Mouse (Mus musculus) limb, embryonic 14.5 days (tissue): ENCODE results near the gene Slc9a7. TPM values are rescaled to one million over a fixed set of nuclear protein-coding genes. Genes with fewer than 3 reads are reported as not detected.

Experiments
- ATAC-seq: fragments of 200-750 bp; cut with Nextera tagmentation; 2 replicates; pipeline ENCODE4 v1.8.0; 2017; ENCODE audit warnings: low read depth, moderate number of reproducible peaks, moderate TSS enrichment; ENCODE audit not compliant: low FRiP score
- DNase-seq: peaks from one replicate; pipeline ENCODE4 v3.0.0-alpha.2; 2015; ENCODE audit warnings: low spot score
- H3K27ac ChIP-seq: fragments of 300-500 bp; sonication (generic); replicated peaks from 2 replicates; pipeline ENCODE4 v1.5.1; 2014; ENCODE audit warnings: low read depth, mild to moderate bottlenecking, low read length, moderate library complexity, mixed read lengths
- H3K27me3 ChIP-seq: fragments of 300-500 bp; sonication (generic); 2 replicates; pipeline ENCODE4 v1.6.1; 2014; ENCODE audit warnings: low read length, mixed read lengths; ENCODE audit not compliant: control insufficient read depth, insufficient read depth
- H3K36me3 ChIP-seq: fragments of 300-500 bp; sonication (generic); 2 replicates; pipeline ENCODE4 v1.6.1; 2014; ENCODE audit warnings: mild to moderate bottlenecking, low read length, moderate library complexity, mixed read lengths; ENCODE audit not compliant: control insufficient read depth, insufficient read depth
- H3K4me1 ChIP-seq: fragments of 300-500 bp; sonication (generic); 2 replicates; pipeline ENCODE4 v1.6.1; 2014; ENCODE audit warnings: antibody characterized with exemption, low read length, mixed read lengths; ENCODE audit not compliant: control insufficient read depth, insufficient read depth
- H3K4me2 ChIP-seq: fragments of 300-500 bp; sonication (generic); replicated peaks from 2 replicates; pipeline ENCODE4 v1.6.1; 2014; ENCODE audit warnings: low read depth, mild to moderate bottlenecking, low read length, moderate library complexity; ENCODE audit not compliant: severe bottlenecking
- H3K4me3 ChIP-seq: fragments of 300-500 bp; sonication (generic); replicated peaks from 2 replicates; pipeline ENCODE4 v1.5.1; 2014; ENCODE audit warnings: low read length
- H3K9ac ChIP-seq: fragments of 300-500 bp; sonication (generic); 2 replicates; pipeline ENCODE4 v1.6.1; 2014; ENCODE audit warnings: mild to moderate bottlenecking, low read depth, low read length, moderate library complexity; ENCODE audit not compliant: severe bottlenecking
- H3K9me3 ChIP-seq: fragments of 300-500 bp; sonication (generic); 2 replicates; pipeline ENCODE4 v1.6.1; 2016; ENCODE audit warnings: low read length; ENCODE audit not compliant: control insufficient read depth
- POLR2A ChIP-seq: fragments of 200-500 bp; IDR thresholded peaks from 2 replicates; pipeline ENCODE4 v1.8.0; 2012; ENCODE audit warnings: inconsistent platforms, mild to moderate bottlenecking, moderate library complexity, borderline replicate concordance; ENCODE audit not compliant: insufficient read depth, insufficient read length; ENCODE audit errors: extremely low read depth
- WGBS: fragments of 180-500 bp; shearing (Covaris S2); extraction: QIAGEN DNeasy Blood & Tissue Kit; methylation state at CpG from one replicate; pipeline ENCODE4 v1.1.7; 2014; 5-methylcytosine and 5-hydroxymethylcytosine counted together
- polyA plus RNA-seq, 2 experiments: library from polyadenylated mRNA; depleted of rRNA in 1 of 2; stranded (reverse) in 1 of 2; unstranded in 1 of 2; fragments of >200 nt; fragmentation: Nextera tagmentation in 1 of 2; extraction: Ambion mirVana in 1 of 2; gene quantifications; 2 replicates each; pipeline versions ENCODE4 v1.2.1 to v1.2.3; 2012 to 2014

The Slc9a7 gene
- polyA plus RNA-seq, 2 experiments, result 1.8 TPM

DNA sequence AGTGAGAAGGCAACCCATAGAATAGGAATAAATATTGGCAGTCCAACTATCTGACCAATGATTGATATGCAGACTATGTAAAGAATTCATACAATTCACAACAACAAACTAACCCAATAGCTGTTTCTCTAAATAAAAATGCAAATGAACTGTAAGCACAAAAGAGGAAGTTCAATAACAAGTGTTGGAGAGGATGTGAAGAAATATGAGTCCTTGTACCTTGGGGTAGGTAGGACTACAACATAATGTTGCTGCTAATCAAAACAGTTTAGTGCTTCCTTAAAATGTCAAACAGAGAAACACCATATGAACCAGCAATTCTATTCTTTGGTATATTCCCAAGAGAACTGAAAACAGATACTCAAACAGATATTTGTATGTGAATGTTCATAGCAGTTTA, 17.8 kb downstream of the Slc9a7 start:
- Histone ChIP-seq H3K4me3 (no peak overlapping the region), H3K9ac (no peak overlapping the region), H3K9me3 (no peaks in the 10 kb centered on the region), H3K27ac (no peak overlapping the region), H3K27me3 (no peaks in the 10 kb centered on the region), H3K4me2 (no peak overlapping the region), H3K36me3 (no peaks in the 10 kb centered on the region), H3K4me1 (no peaks in the 10 kb centered on the region)
- DNase-seq, result no peak
- no peak for TF ChIP-seq POLR2A
- ATAC-seq, result no peak

DNA sequence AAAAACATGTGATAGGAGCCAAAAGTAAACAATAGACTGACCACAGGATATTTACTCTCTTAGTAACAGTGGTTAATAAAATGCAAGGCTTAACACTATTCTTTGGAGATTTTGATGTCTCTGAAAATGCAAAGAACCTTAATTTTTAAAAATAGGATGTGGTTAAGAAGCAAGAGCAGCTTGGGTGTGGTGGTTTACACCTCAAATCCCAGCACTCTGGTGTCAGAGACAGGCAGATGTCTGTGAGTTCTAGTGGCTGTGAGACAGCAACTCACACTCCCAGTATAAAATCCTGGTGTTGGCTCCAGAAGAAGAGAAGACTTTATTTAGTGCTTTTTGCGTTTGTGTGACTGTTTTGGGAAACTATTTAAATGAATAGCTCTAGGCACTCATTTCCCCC, 19.6 kb downstream of the Slc9a7 start:
- ATAC-seq (no peak), DNase-seq (no peak)
- no peaks in the 10 kb centered on the region for H3K4me1 ChIP-seq
- H3K27ac ChIP-seq, result no peak overlapping the region
- no peak for TF ChIP-seq POLR2A
- H3K4me2 ChIP-seq, result no peak overlapping the region
- no peak overlapping the region for H3K4me3 ChIP-seq
- H3K27me3 ChIP-seq, result no peaks in the 10 kb centered on the region
- no peaks in the 10 kb centered on the region for H3K9me3 ChIP-seq
- H3K36me3 ChIP-seq, result no peaks in the 10 kb centered on the region
- WGBS, result 43% methylated on average over 1 of the region's 1 CpGs
- no peak overlapping the region for H3K9ac ChIP-seq

DNA sequence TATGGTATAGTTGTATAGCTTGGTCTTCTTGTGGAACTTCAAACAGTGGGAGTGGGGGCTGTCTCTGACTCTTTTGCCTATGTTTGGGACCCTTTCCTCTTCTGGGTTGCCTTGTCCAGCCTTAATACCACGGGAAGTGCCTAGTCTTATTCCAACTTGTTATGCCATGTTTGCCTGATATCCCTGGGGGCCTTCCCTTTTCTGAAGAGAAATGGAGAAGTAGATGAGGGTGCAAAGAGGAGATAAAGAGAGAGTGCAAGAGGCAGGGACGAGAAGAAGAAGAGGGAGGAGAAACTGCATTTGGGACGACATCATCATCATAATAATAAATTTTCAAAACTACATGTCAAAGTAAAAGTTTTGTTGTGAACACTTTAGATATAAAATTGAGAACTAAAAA, 21.6 kb downstream of the Slc9a7 start:
- no peaks in the 10 kb centered on the region for H3K4me1 ChIP-seq
- H3K4me2 ChIP-seq, result no peak overlapping the region
- H3K4me3 ChIP-seq, result no peak overlapping the region
- no peak for ATAC-seq
- H3K9me3 ChIP-seq, result no peaks in the 10 kb centered on the region
- no peaks in the 10 kb centered on the region for H3K36me3 ChIP-seq
- H3K27ac ChIP-seq, result no peak overlapping the region
- TF ChIP-seq POLR2A, result no peak
- WGBS, result 78% methylated on average over 3 of the region's 3 CpGs
- DNase-seq, result no peak
- no peaks in the 10 kb centered on the region for H3K27me3 ChIP-seq
- no peak overlapping the region for H3K9ac ChIP-seq

DNA sequence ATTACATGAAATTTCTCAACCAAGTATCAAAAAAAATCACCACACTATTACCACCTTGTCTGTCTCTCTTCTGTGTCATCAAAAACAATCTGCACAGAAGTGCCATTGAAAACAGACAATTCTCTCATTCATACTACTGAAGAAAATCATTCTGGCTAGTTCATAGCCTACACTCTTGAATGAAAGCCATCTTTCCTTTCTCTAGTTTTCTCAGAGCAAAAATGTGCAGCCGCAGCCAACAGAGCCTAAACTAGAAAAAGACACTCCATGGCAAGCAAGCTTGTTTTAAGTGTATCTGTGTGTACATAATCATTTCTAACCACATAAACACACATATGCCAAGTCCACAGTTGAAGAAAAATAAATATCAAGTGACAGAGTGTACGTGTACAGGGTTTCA, 27.2 kb downstream of the Slc9a7 start:
- H3K4me3 ChIP-seq, result no peak overlapping the region
- DNase-seq (no peak), ATAC-seq (no peak)
- no peak overlapping the region for H3K4me2 ChIP-seq
- H3K4me1 ChIP-seq, result no peaks in the 10 kb centered on the region
- WGBS, result 78% methylated on average over 2 of the region's 2 CpGs
- no peaks in the 10 kb centered on the region for H3K9me3 ChIP-seq
- no peak overlapping the region for H3K27ac ChIP-seq
- no peaks in the 10 kb centered on the region for H3K27me3 ChIP-seq
- H3K9ac ChIP-seq, result no peak overlapping the region
- no peak for TF ChIP-seq POLR2A
- H3K36me3 ChIP-seq, result no peaks in the 10 kb centered on the region

DNA sequence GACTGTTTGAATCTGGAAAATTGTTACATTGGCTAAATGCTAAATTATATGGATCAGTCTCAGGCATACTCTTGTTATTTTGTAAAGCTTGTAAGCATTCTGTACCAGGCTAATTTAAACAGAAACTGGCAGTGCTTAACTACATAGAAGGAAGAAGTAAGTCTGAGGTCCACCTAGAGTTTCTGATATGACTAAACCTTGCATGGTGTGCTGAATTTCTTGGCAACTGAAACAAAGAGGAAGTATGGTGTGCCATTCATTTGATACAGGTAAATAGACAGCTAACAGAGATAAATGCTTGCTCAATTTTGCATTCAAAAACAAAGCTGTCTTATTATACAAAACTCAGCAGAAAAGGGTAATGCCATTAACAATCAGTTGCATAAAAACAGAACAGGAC, 63.5 kb downstream of the Slc9a7 start:
- no peak for TF ChIP-seq POLR2A
- H3K9me3 ChIP-seq, result no peaks in the 10 kb centered on the region
- no peaks in the 10 kb centered on the region for H3K27me3 ChIP-seq
- no peak overlapping the region for H3K4me3 ChIP-seq
- no peaks in the 10 kb centered on the region for H3K36me3 ChIP-seq
- no peak overlapping the region for H3K4me2 ChIP-seq
- H3K4me1 ChIP-seq, result no peaks in the 10 kb centered on the region
- H3K9ac ChIP-seq, result no peak overlapping the region
- DNase-seq, result no peak
- no peak for ATAC-seq
- no peak overlapping the region for H3K27ac ChIP-seq

DNA sequence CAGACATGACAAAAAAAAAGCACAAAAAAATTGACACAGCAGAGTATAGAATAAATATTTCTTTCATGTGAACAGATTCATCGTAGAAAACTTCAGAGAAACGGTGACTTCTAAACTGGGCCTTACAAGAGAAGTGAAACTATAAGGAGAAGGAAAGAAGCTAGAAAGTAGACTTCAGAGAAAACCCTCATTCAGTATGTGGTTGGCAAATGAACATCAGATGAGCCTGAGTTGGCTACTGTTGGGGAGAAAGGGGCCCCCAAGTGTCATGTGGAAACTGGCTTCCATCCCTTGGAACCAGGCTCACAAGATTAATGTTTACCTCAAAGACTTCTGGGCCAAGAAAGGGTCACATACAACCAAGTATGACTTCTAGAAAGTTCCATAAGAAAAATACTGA, 70.1 kb downstream of the Slc9a7 start:
- no peak overlapping the region for H3K27ac ChIP-seq

More for the DNA sequence above, 70.1 kb downstream of the Slc9a7 start:
- Histone ChIP-seq H3K4me3 (no peak overlapping the region), H3K27me3 (no peaks in the 10 kb centered on the region), H3K4me1 (no peaks in the 10 kb centered on the region), H3K36me3 (no peaks in the 10 kb centered on the region), H3K4me2 (no peak overlapping the region), H3K9ac (no peak overlapping the region), H3K9me3 (no peaks in the 10 kb centered on the region)
- TF ChIP-seq POLR2A, result no peak
- no peak for ATAC-seq
- WGBS, result 98% methylated on average over 2 of the region's 2 CpGs
- DNase-seq, result no peak
